Mouse (Mus musculus): ENCODE measurements around the gene Tars2.

DNA sequence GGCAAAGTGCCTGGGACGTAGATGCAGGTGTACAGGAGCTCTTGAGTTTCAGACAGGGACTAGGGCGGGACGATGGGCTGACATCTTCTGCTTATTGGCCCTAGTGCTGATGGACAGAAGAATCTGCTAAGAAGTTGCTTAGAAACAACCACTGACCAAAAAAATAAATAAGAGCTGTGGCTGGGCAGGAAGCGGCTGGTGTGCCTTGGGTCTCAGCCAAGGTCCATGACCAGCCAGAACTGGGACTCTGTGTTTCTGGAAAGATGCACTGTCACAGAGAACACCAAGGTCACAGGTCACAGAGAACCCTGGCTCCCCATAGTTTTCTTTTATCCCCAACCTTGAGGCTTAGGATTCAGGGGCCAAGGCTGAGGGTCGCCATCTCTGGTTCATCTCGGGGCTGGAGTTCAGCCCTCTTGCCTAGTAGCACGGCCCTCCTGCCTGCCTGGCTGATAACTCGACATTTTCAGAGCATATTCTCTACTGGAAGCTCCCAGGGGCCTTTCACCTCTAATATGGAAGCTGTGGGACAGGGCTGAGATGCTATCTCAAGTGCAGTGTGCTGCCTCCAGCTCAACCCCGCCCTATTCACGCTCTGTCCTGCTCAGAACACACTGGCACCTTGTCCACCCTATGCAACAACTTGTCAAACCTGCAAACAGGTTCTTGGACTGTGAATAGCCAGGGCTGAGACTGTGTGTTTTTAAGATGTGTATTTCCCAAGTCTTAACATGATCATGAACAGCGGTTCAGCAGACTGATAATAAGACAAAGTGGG is 27.1 kb downstream of the Tars2 start:
- no peak for TF ChIP-seq POLR2A (IDR thresholded peaks at IDR 0.05; ENCODE audit: low read depth, low read length)
- no peak for TF ChIP-seq CTCF (conservative IDR thresholded peaks at IDR 0.05 in 1 of 2, IDR thresholded peaks at IDR 0.05 in 1 of 2; ENCODE audit: low read depth in 2 of 2, low read length in 2 of 2)
- TF ChIP-seq MEF2A (IDR thresholded peaks at IDR 0.05; ENCODE audit: borderline replicate concordance, low read depth, low read length) = no peak
- TF ChIP-seq IRF4 (IDR thresholded peaks at IDR 0.05; ENCODE audit: low read depth, low read length) = no peak
- no peak for TF ChIP-seq EP300 (IDR thresholded peaks at IDR 0.05; ENCODE audit: low read length)

Data from CH12.LX (cell line).